Mouse (Mus musculus): ENCODE results near the gene Drc1. TPM values are rescaled to one million over a fixed set of nuclear protein-coding genes. Genes with fewer than 3 reads are reported as not detected.

The Drc1 gene
- polyA plus RNA-seq, 1 experiment from 2014 or later: 0.23 TPM

DNA sequence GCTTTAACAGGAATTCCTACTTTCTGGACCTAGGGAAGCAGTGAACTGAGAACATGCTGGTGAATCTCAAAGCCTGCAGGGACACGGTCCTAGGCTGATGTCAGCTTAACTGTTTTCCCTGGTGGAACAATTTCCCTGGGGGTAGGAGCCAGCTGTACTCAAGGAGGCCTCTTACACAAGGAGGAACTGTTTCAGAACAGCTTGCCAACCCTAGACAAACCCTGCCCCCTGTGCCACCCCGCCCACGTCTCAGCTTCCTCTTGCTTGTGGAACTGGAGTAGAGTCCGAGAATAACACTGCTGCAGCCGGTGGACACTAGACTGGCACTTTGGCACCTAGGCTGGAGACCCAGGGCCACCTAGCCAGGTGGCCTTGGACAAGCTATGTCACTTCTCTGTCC is 88.2 kb downstream of the Drc1 start:
- no peak for ATAC-seq (ENCODE audit: low FRiP score, low TSS enrichment)
- WGBS: 67% methylated on average over 5 of the region's 5 CpGs
- H3K4me3 ChIP-seq (ENCODE audit: low read length): no peak overlapping the region

DNA sequence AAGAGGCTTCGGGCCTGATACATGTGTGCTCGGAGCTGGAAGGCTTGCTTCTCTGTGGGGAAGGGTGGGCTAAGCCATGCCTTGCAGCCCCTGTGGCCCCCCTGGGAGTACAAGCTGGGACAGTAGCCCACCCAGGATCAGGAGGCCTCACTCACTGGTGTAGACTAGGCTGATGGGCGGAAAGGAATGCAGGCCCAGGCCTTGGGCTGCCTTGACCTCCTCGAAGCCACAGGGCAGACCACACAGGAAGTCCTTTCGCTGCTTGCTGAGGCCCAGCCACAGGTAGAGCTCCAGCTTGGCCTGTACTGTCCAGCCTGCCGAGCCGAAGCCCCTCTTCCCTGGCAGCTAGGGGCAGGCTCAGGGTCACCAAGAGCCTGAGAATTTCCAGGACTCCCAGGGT is 101.7 kb downstream of the Drc1 start:
- Histone ChIP-seq H3K27ac (ENCODE audit: low read depth, low read length) (no peak overlapping the region), H3K9ac (ENCODE audit: low read depth, low read length) (no peak overlapping the region), H3K4me2 (replicated peaks; ENCODE audit: low read depth, low read length) (no peak overlapping the region), H3K27me3 (ENCODE audit: control insufficient read depth, insufficient read depth, low read length) (no peaks in the 10 kb centered on the region), H3K9me3 (ENCODE audit: control insufficient read depth, low read length) (no peaks in the 10 kb centered on the region), H3K4me1 (ENCODE audit: control insufficient read depth, insufficient read depth, low read length) (peaks cover 4% of the 10 kb centered on the region; the same call in 1 of the 2 replicates), H3K4me3 (ENCODE audit: low read length) (no peak overlapping the region), H3K36me3 (ENCODE audit: control insufficient read depth, insufficient read depth, low read length) (no peaks in the 10 kb centered on the region)
- no peak for ATAC-seq (ENCODE audit: low FRiP score, low TSS enrichment)
- WGBS: 45% methylated on average over 7 of the region's 7 CpGs

More for the DNA sequence above, 88.2 kb downstream of the Drc1 start:
- H3K9me3 ChIP-seq (ENCODE audit: control insufficient read depth, low read length): no peaks in the 10 kb centered on the region
- H3K36me3 ChIP-seq (ENCODE audit: control insufficient read depth, insufficient read depth, low read length): no peaks in the 10 kb centered on the region
- H3K27ac ChIP-seq (ENCODE audit: low read depth, low read length): no peak overlapping the region
- no peak overlapping the region for H3K4me2 ChIP-seq (replicated peaks; ENCODE audit: low read depth, low read length)
- H3K9ac ChIP-seq (ENCODE audit: low read depth, low read length): no peak overlapping the region
- no peaks in the 10 kb centered on the region for H3K4me1 ChIP-seq (ENCODE audit: control insufficient read depth, insufficient read depth, low read length)
- H3K27me3 ChIP-seq (ENCODE audit: control insufficient read depth, insufficient read depth, low read length): no peaks in the 10 kb centered on the region

DNA sequence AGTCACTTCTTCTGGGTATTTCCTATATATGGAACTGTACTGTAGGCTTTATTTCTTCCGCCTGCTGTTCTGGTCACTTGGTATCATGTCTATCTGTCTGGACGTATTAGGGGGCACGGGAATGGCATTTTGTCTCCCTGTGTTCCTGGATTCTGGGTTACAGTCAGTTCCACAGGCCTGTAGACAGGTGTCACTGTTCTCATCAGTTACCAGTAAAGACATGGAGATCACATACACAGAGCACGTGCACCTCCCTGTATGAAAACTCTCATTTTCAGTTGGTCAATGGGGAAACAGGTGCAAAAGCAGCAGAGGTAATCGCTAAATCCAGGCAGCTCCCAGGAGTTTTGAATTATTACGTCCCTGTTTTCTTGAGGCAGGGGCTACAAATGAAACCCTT is 106.5 kb downstream of the Drc1 start:
- Histone ChIP-seq H3K4me3 (ENCODE audit: low read length) (no peak overlapping the region), H3K36me3 (ENCODE audit: control insufficient read depth, insufficient read depth, low read length) (no peaks in the 10 kb centered on the region), H3K9me3 (ENCODE audit: control insufficient read depth, low read length) (no peaks in the 10 kb centered on the region), H3K4me1 (ENCODE audit: control insufficient read depth, insufficient read depth, low read length) (peaks cover 4% of the 10 kb centered on the region; the same call in 1 of the 2 replicates), H3K27me3 (ENCODE audit: control insufficient read depth, insufficient read depth, low read length) (no peaks in the 10 kb centered on the region), H3K9ac (ENCODE audit: low read depth, low read length) (no peak overlapping the region), H3K4me2 (replicated peaks; ENCODE audit: low read depth, low read length) (no peak overlapping the region), H3K27ac (ENCODE audit: low read depth, low read length) (no peak overlapping the region)
- WGBS: 77% methylated on average over 6 of the region's 6 CpGs
- ATAC-seq (ENCODE audit: low FRiP score, low TSS enrichment): no peak

DNA sequence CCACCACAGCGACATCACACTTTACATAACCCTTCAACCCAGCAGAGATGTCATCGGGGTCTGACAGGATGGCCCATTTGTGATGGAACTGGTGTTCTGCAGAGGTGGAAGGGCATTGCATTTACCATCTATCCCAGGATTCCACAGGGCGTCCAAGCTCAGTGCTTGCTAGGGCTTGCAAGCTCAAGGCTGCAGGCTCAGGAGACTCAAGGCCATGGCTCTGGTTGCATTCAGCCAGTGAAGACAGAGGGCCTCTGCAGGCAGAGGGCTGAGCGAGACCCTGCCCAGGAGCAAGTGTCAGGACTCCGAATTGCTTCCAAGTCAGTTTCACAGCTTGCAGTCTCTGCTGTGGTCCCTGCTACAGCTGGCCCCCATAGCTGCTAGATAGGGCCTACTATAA is 108.6 kb downstream of the Drc1 start:
- no peak overlapping the region for H3K4me2 ChIP-seq (replicated peaks; ENCODE audit: low read depth, low read length)
- no peak for ATAC-seq (ENCODE audit: low FRiP score, low TSS enrichment)
- no peaks in the 10 kb centered on the region for H3K27me3 ChIP-seq (ENCODE audit: control insufficient read depth, insufficient read depth, low read length)
- H3K9ac ChIP-seq (ENCODE audit: low read depth, low read length): no peak overlapping the region
- H3K4me3 ChIP-seq (ENCODE audit: low read length): no peak overlapping the region
- 79% methylated on average over 5 of the region's 5 CpGs for WGBS
- H3K27ac ChIP-seq (ENCODE audit: low read depth, low read length): no peak overlapping the region
- H3K9me3 ChIP-seq (ENCODE audit: control insufficient read depth, low read length): no peaks in the 10 kb centered on the region
- H3K4me1 ChIP-seq (ENCODE audit: control insufficient read depth, insufficient read depth, low read length): no peaks in the 10 kb centered on the region
- H3K36me3 ChIP-seq (ENCODE audit: control insufficient read depth, insufficient read depth, low read length): no peaks in the 10 kb centered on the region

DNA sequence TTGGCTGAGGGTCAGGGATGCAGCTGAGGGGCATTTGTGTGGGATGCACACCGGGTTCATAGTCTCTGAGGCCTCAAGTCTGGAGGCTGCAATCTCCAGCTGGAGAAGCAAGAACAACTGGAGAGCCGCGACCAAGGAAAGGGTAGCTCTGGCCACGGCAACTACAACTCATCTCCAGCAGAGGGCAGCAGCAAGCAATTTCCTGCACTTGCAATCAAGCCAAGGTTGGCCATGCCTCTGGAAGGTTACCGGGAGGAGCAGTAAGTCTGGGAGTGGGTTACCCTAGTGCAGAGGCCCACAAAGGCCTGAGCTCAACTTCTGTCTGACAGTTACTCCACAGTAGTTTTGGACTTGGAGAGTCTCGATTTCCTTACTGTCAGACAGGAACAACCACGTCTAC is 110.3 kb downstream of the Drc1 start:
- H3K4me2 ChIP-seq (replicated peaks; ENCODE audit: low read depth, low read length): no peak overlapping the region
- H3K9ac ChIP-seq (ENCODE audit: low read depth, low read length): 0 out of 2 replicates have a peak overlapping the region, but pooled peaks have one; percentile 4
- no peak overlapping the region for H3K4me3 ChIP-seq (ENCODE audit: low read length)
- ATAC-seq (ENCODE audit: low FRiP score, low TSS enrichment): peak; percentile 32; the same call in 1 of the 2 replicates
- H3K36me3 ChIP-seq (ENCODE audit: control insufficient read depth, insufficient read depth, low read length): no peaks in the 10 kb centered on the region
- H3K27ac ChIP-seq (ENCODE audit: low read depth, low read length): no peak overlapping the region
- no peaks in the 10 kb centered on the region for H3K4me1 ChIP-seq (ENCODE audit: control insufficient read depth, insufficient read depth, low read length)
- no peaks in the 10 kb centered on the region for H3K9me3 ChIP-seq (ENCODE audit: control insufficient read depth, low read length)
- 29% methylated on average over 7 of the region's 7 CpGs for WGBS
- no peaks in the 10 kb centered on the region for H3K27me3 ChIP-seq (ENCODE audit: control insufficient read depth, insufficient read depth, low read length)

DNA sequence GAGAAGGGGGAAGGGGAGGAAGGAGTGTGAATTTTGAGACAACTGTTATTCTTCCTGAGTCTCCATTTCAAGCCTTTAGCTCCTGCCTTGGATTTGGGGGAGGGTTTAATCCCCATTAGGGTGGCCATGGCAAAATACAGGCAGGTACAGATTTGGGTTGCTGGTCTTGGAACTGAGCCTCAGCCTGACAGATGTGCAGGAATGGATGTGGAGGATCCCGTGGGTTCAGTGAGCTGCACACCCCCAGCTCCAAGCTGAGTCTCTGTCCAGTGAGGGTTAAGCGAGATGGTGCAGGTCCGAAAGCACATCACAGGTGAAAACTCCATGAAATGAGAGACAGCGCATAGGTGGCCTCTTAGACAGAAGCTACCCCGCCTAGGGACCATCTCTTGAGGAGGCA is 119.3 kb downstream of the Drc1 start:
- H3K9ac ChIP-seq (ENCODE audit: low read depth, low read length): no peak overlapping the region
- H3K9me3 ChIP-seq (ENCODE audit: control insufficient read depth, low read length): peaks cover 4% of the 10 kb centered on the region; the same call in 1 of the 2 replicates
- H3K4me2 ChIP-seq (replicated peaks; ENCODE audit: low read depth, low read length): no peak overlapping the region
- H3K27ac ChIP-seq (ENCODE audit: low read depth, low read length): no peak overlapping the region
- 84% methylated on average over 5 of the region's 5 CpGs for WGBS
- no peak for ATAC-seq (ENCODE audit: low FRiP score, low TSS enrichment)
- H3K27me3 ChIP-seq (ENCODE audit: control insufficient read depth, insufficient read depth, low read length): no peaks in the 10 kb centered on the region
- no peaks in the 10 kb centered on the region for H3K4me1 ChIP-seq (ENCODE audit: control insufficient read depth, insufficient read depth, low read length)
- H3K36me3 ChIP-seq (ENCODE audit: control insufficient read depth, insufficient read depth, low read length): no peaks in the 10 kb centered on the region
- no peak overlapping the region for H3K4me3 ChIP-seq (ENCODE audit: low read length)

DNA sequence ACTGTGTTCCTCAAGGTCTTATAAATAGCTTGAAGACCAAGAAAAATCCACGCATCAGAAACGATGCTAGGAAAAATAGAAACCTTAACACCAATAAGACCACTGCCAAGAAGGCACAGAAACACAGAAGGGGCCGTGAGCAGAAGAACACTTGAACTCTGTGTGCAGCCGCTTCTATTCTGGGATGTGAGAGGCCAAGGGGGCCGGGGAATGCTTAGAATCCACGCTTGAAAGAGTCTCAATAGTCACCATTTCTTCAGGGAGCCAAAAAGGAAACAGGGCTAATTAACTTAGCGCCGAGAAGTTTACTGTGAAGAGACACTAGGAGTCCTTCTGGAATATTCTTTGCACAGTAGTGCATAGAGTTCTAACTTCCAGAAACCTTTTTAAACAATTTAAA is 120.0 kb downstream of the Drc1 start:
- no peaks in the 10 kb centered on the region for H3K36me3 ChIP-seq (ENCODE audit: control insufficient read depth, insufficient read depth, low read length)
- H3K27ac ChIP-seq (ENCODE audit: low read depth, low read length): no peak overlapping the region
- WGBS: 33% methylated on average over 8 of the region's 8 CpGs
- no peak overlapping the region for H3K4me2 ChIP-seq (replicated peaks; ENCODE audit: low read depth, low read length)
- no peak overlapping the region for H3K9ac ChIP-seq (ENCODE audit: low read depth, low read length)
- H3K27me3 ChIP-seq (ENCODE audit: control insufficient read depth, insufficient read depth, low read length): no peaks in the 10 kb centered on the region
- H3K4me1 ChIP-seq (ENCODE audit: control insufficient read depth, insufficient read depth, low read length): no peaks in the 10 kb centered on the region
- H3K4me3 ChIP-seq (ENCODE audit: low read length): no peak overlapping the region
- ATAC-seq (ENCODE audit: low FRiP score, low TSS enrichment): no peak
- H3K9me3 ChIP-seq (ENCODE audit: control insufficient read depth, low read length): peaks cover 4% of the 10 kb centered on the region; the same call in 1 of the 2 replicates

DNA sequence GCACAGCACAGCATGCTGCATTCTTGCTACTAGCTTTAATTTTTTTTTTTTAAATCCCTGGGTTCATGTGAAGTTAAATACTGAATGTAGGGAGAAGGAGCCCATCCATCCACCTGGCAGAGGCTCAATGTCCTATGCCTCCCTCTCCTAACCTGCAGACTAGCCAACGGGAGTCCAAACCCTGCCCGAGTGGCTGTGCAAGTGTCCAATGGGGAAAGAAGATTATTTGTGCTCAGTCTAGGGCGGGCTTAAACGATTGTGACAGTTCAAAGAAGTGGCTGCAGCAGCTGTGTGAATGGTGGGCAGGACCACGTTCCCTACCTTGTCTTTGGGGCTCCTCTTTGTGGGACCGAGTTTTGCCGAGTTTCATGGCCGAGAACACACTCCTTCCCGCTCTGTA is 125.7 kb downstream of the Drc1 start:
- ATAC-seq (ENCODE audit: low FRiP score, low TSS enrichment): no peak
- no peak overlapping the region for H3K9ac ChIP-seq (ENCODE audit: low read depth, low read length)
- H3K9me3 ChIP-seq (ENCODE audit: control insufficient read depth, low read length): no peaks in the 10 kb centered on the region
- H3K36me3 ChIP-seq (ENCODE audit: control insufficient read depth, insufficient read depth, low read length): no peaks in the 10 kb centered on the region
- no peak overlapping the region for H3K27ac ChIP-seq (ENCODE audit: low read depth, low read length)
- no peaks in the 10 kb centered on the region for H3K27me3 ChIP-seq (ENCODE audit: control insufficient read depth, insufficient read depth, low read length)
- no peaks in the 10 kb centered on the region for H3K4me1 ChIP-seq (ENCODE audit: control insufficient read depth, insufficient read depth, low read length)
- WGBS: 26% methylated on average over 9 of the region's 9 CpGs
- no peak overlapping the region for H3K4me3 ChIP-seq (ENCODE audit: low read length)
- 0 out of 2 replicates have a peak overlapping the region, but pooled peaks have one; percentile 6 for H3K4me2 ChIP-seq (replicated peaks; ENCODE audit: low read depth, low read length)

DNA sequence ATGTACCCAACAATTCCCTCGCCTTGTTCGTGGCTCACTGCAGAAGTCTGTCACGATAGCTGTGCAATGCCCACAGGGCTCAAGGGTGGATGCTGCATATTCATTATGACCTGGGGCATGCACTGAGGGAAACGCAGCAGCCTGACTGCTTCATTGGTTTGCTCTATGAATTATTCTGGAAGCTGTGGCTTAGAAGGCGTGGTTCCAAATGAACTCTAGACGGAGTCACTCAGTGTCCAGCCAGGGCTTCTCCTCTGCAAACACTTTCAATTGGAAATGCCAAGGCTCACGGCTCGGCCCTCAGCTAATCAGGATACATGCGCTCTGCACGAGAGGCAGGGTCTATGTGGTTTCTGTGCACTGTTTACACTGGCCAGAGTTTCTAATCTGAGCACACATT is 130.3 kb downstream of the Drc1 start:
- Histone ChIP-seq H3K27ac (ENCODE audit: low read depth, low read length) (no peak overlapping the region), H3K27me3 (ENCODE audit: control insufficient read depth, insufficient read depth, low read length) (no peaks in the 10 kb centered on the region), H3K9me3 (ENCODE audit: control insufficient read depth, low read length) (no peaks in the 10 kb centered on the region), H3K9ac (ENCODE audit: low read depth, low read length) (no peak overlapping the region), H3K36me3 (ENCODE audit: control insufficient read depth, insufficient read depth, low read length) (no peaks in the 10 kb centered on the region), H3K4me2 (replicated peaks; ENCODE audit: low read depth, low read length) (no peak overlapping the region), H3K4me1 (ENCODE audit: control insufficient read depth, insufficient read depth, low read length) (no peaks in the 10 kb centered on the region), H3K4me3 (ENCODE audit: low read length) (no peak overlapping the region)
- no peak for ATAC-seq (ENCODE audit: low FRiP score, low TSS enrichment)
- WGBS: 77% methylated on average over 10 of the region's 10 CpGs

Measured in kidney, embryonic 14.5 days (tissue).